Mouse (Mus musculus) testis, adult 2 months (tissue): ENCODE data around the gene Slc29a3. TPM values are rescaled to one million over a fixed set of nuclear protein-coding genes. Genes with fewer than 3 reads are reported as not detected.

Experiments used
- H3K27ac ChIP-seq: fragments of 200-500 bp; 2 replicates; pipeline ENCODE4 v1.5.1; 2012; ENCODE audit warnings: low read depth, low read length; ENCODE audit not compliant: control insufficient read depth, insufficient read depth
- H3K27me3 ChIP-seq: fragments of 200-500 bp; 2 replicates; pipeline ENCODE4 v1.6.1; 2012; ENCODE audit warnings: mild to moderate bottlenecking, low read length, moderate library complexity; ENCODE audit not compliant: control insufficient read depth, insufficient read depth
- H3K36me3 ChIP-seq: fragments of 200-500 bp; 2 replicates; pipeline ENCODE4 v1.6.1; 2012; ENCODE audit warnings: mild to moderate bottlenecking, low read length; ENCODE audit not compliant: control insufficient read depth, insufficient read depth
- H3K4me1 ChIP-seq: fragments of 200-500 bp; 2 replicates; pipeline ENCODE4 v1.6.1; 2012; ENCODE audit warnings: low read length; ENCODE audit not compliant: control insufficient read depth, insufficient read depth
- H3K4me3 ChIP-seq: fragments of 200-500 bp; 2 replicates; pipeline ENCODE4 v1.5.1; 2012; ENCODE audit warnings: low read depth, mild to moderate bottlenecking, low read length, moderate library complexity, mixed read lengths; ENCODE audit not compliant: control insufficient read depth
- CTCF ChIP-seq: fragments of 200-500 bp; IDR thresholded peaks from 2 replicates; pipeline ENCODE4 v1.5.1; 2012; ENCODE audit warnings: low read depth, mild to moderate bottlenecking, inconsistent platforms, low read length, moderate library complexity; ENCODE audit not compliant: control insufficient read depth, insufficient read depth, insufficient replicate concordance
- POLR2A ChIP-seq: fragments of 200-500 bp; IDR thresholded peaks from 2 replicates; pipeline ENCODE4 v1.6.1; 2012; ENCODE audit warnings: low read depth, mild to moderate bottlenecking, inconsistent platforms, low read length, moderate library complexity; ENCODE audit not compliant: control insufficient read depth
- polyA plus RNA-seq: library from polyadenylated mRNA; depleted of rRNA; stranded (reverse); fragments of >200 nt; gene quantifications from 2 replicates; pipeline ENCODE4 v1.2.3, GENCODE M21; 2012

The Slc29a3 gene
- polyA plus RNA-seq, 1 experiment, result 66.3 TPM

DNA sequence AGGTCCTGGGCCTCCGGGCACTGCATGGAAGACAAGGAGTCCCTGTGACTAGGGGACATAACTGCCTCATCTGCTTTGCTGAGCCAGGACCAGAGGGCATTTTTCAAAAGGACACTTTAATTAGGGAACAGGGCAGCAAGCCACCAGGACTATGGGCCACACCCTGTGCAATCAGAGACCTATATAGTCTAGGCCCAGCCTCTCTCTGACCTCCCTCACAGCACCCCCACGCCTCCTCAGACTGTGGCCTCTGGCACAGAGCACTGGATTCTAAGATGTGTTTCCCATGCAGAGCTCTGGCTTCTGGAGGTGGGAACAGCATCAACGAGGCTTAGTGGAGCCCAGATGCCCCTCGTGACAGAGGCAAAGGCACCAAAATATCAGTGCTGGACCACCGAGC is 43.4 kb upstream of the Slc29a3 start:
- no peaks in the 10 kb centered on the region for H3K4me1 ChIP-seq
- TF ChIP-seq POLR2A (no peak), CTCF (no peak)
- no peaks in the 10 kb centered on the region for H3K27me3 ChIP-seq
- H3K36me3 ChIP-seq, result no peaks in the 10 kb centered on the region
- no peak overlapping the region for H3K27ac ChIP-seq
- H3K4me3 ChIP-seq, result no peak overlapping the region

DNA sequence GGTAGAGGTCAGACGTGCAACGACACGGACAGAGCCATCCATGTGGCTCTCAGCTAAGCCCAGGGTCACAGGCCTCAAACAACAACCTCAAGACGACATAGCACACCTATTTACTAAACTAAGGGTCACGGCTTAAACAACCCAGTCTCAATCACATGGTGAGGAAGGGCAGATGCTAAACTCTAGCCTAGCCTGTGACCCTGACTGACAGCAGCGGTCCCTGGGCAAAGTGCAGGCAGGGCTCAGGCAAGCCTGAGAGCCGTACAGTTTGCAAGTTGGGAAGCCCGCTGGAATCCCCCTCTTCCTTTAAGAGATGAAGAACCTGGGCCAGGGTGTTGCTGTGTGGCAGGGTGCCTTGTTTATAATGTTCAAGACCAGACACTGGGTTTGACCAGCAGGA is 42.2 kb upstream of the Slc29a3 start:
- no peaks in the 10 kb centered on the region for H3K36me3 ChIP-seq
- TF ChIP-seq CTCF (no peak), POLR2A (no peak)
- no peaks in the 10 kb centered on the region for H3K4me1 ChIP-seq
- no peak overlapping the region for H3K27ac ChIP-seq
- no peaks in the 10 kb centered on the region for H3K27me3 ChIP-seq
- H3K4me3 ChIP-seq, result no peak overlapping the region

DNA sequence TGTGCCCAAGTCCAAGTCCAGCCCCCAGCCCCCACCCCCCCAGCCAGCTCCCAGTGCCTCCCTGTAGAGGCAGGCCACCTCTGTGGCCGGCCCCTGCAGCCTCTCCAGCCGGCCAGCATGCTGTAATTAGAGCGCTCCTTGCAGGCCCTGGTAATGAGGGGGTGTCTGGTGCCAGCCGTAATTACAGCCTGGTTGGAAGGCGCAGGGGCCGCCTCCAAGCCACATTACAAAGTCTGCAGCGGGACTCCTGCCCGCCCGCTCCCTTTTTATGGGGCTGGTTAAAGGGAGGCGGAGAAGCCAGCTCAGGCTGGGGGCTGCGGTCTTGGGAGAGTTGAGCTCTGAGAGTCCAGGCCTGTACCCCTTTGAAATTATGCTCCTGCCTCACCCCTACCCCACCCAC is 41.8 kb upstream of the Slc29a3 start:
- no peak overlapping the region for H3K27ac ChIP-seq
- no peaks in the 10 kb centered on the region for H3K36me3 ChIP-seq
- no peak for TF ChIP-seq POLR2A
- TF ChIP-seq CTCF, result no peak
- no peak overlapping the region for H3K4me3 ChIP-seq
- H3K4me1 ChIP-seq, result no peaks in the 10 kb centered on the region
- H3K27me3 ChIP-seq, result no peaks in the 10 kb centered on the region

DNA sequence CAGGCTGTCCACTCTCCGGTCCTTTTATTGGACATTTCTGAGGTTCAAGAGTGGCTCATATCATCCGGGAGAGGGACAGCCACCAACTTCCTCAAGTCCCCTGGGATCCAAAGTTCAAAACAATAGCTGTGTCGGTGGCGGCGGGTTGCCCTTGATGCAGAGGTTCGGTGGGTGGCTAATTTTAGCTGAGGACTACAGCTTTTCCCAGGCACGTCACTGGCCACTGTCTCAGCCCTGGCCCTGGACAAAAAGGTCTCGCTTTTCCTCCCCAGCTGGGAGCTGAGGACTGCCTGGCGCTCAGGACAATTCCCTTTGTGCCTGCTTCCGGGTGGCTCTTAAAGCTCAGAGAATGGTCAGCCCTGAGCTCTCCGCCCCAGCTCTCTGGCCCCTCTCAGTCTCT is 40.2 kb upstream of the Slc29a3 start:
- Histone ChIP-seq H3K27ac (no peak overlapping the region), H3K27me3 (no peaks in the 10 kb centered on the region), H3K36me3 (no peaks in the 10 kb centered on the region), H3K4me1 (no peaks in the 10 kb centered on the region), H3K4me3 (no peak overlapping the region)
- TF ChIP-seq POLR2A, result no peak
- TF ChIP-seq CTCF, result no peak

DNA sequence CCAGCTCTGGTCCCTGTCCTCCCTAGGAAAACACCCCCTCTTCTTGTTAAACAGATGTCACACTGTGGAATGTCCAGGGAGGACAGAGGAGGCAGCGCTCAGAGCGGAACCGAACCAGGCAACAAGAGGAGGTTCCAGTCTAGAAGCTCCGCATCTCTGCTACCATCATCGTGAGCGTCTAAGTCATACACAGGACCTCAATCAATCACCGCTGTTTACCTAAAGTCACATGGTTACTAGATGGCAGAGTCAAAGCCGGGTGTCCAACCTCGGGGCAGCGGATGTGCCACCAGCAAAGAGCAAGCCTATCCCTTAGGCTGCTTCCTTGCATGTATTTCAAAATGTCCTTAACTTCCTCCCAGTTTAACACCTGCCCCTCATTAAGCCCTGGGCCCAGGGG is 39.8 kb upstream of the Slc29a3 start:
- Histone ChIP-seq H3K4me1 (no peaks in the 10 kb centered on the region), H3K36me3 (no peaks in the 10 kb centered on the region), H3K4me3 (no peak overlapping the region), H3K27me3 (no peaks in the 10 kb centered on the region), H3K27ac (no peak overlapping the region)
- TF ChIP-seq CTCF, result no peak
- no peak for TF ChIP-seq POLR2A

DNA sequence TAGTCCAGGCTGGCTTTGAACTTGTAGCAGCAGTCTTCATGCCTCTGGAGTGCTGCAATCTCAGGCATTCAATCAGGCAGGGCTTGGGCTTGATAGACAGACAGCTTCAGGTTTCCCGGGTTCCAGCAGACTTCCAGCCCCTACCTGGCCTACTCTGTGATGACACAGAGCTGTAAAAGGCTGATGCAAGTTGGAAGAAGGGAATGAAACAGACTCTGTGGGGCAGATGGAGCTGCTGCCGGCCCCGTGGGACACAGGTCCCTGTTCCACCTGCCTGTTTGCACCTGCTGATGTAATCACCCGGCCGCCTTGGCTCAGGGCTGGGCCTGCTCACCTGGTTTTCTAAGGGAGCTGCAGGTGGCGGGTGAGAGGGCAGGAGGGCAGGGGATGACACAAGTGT is 38.3 kb upstream of the Slc29a3 start:
- no peaks in the 10 kb centered on the region for H3K36me3 ChIP-seq
- H3K4me1 ChIP-seq, result no peaks in the 10 kb centered on the region
- H3K27me3 ChIP-seq, result no peaks in the 10 kb centered on the region
- TF ChIP-seq POLR2A (no peak), CTCF (no peak)
- no peak overlapping the region for H3K4me3 ChIP-seq
- H3K27ac ChIP-seq, result no peak overlapping the region

DNA sequence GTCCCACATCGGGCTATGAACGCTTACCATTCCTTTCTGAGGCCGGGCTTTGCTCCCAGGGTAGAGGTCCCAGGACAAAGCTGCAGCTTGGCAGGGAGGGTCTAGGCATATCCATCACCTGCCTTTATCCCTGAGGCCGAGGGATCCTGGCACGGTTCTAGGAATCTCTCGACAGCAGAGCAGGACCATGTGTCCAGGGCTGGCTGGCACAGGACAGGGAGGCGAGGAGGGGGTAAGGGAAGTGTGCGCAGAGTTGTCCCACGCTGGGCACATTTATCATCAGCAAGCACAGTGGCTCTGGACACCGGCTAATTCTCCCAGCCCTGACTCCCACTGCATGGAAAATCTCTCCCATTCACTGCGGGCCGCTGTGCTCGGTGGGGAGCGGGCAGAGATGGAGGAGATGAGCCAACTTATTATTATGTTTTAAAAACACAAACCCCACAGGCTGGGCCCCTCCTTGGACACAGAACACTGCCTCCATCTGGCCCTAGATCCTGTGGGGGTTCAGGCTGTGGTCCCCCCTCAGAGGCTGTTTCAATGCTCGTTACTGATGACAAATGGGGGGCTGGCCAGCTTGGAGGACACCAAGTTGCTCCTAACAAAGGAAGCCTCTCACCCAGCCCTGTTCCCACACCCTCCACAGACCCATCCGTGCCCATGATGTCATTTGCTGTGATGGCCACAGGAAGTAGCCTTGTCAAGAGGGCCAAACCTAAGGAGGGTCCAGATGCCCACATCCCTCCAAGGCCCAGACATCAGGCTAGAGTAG is 34.9 kb upstream of the Slc29a3 start:
- Histone ChIP-seq H3K4me1 (no peaks in the 10 kb centered on the region), H3K4me3 (no peak overlapping the region), H3K27me3 (no peaks in the 10 kb centered on the region), H3K27ac (no peak overlapping the region), H3K36me3 (no peaks in the 10 kb centered on the region)
- TF ChIP-seq CTCF (no peak), POLR2A (no peak)
